Mouse (Mus musculus): ENCODE measurements at regions not wholly inside any gene's neighbourhood (a gene's known extent, or its start where the extent isn't known, plus 50 kb on each side); places are given as distances from the start of the nearest gene placed in this dataset.

DNA sequence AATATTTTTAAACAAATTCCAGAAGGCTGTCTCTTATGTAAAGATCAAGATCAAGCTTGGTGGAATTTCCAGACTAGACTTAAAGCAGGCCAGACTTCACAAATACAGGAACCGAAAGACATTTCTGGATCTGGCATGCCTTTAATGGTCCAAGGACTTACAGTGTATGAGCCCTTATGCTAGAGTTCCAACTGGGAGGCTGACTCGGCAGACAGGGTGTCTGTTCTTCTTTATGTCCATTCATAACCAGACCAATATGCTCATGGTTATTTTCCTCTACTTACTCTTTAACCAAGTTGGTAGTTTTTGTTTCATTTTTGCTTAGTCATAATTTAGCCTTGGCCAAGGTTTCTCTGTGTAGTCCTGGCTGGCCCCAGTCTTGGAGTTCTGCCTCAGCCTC lies 98.0 kb downstream of the Evx1 start:
- TF ChIP-seq CTCF (IDR thresholded peaks at IDR 0.05; ENCODE audit: low read depth, low read length) (no peak), EP300 (IDR thresholded peaks at IDR 0.05; ENCODE audit: insufficient read depth, low read depth, low read length) (no peak)
